Mouse (Mus musculus): Measurements from ENCODE around the gene Slc47a2. TPM values are rescaled to one million over a fixed set of nuclear protein-coding genes. Genes with fewer than 3 reads are reported as not detected.

Slc47a2 gene
- polyA plus RNA-seq, 1 experiment from 2014 or later: not detected

DNA sequence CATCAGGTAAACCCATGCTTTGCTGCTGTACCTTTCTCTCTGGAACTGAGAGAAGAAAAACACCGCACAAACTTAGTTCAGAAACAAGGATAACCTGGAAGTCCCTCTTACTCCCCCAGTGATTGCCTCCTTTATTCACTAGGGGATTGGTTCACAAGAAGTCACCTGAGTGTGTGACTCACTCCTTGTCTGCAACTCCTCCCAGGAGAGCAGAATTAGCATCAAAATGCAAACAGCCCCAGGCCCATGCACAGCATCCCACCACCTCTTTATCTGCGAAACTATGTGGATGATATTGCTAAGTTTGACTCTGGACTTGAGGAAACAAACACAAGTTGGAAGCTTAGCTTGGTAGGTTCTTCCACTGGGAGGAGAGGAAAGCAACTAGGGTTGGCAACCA is 45.3 kb downstream of the Slc47a2 start:
- Histone ChIP-seq H3K27me3 (no peaks in the 10 kb centered on the region), H3K9ac (no peak overlapping the region), H3K4me1 (peaks cover 6% of the 10 kb centered on the region), H3K4me3 (no peak overlapping the region), H3K9me3 (replicated peaks) (no peaks in the 10 kb centered on the region), H3K4me2 (replicated peaks) (no peak overlapping the region), H3K36me3 (no peaks in the 10 kb centered on the region), H3K27ac (no peak overlapping the region)
- 80% methylated on average over 2 of the region's 2 CpGs for WGBS
- no peak for ATAC-seq (ENCODE audit: low FRiP score)

DNA sequence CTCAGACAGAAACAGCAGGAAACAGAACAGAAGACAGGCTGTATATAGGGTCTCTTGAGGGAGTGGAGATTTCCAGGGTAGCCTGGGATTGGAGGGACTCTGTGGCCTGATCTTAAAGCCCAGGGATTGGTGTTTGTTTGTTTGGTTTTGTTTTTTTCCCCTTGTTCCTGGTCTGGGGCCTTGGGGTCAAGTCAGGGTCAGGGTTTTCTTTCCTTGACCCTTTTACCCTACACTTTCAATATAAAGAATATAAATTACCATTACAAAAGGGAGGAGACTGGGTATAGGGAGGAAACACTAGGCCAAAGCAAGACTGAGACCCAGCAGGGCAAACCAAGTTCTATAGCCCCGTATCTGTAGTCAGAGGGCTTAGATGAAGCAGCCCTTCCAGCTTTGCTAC is 46.1 kb downstream of the Slc47a2 start:
- no peak overlapping the region for H3K27ac ChIP-seq
- WGBS: 39% methylated on average over 1 of the region's 1 CpGs
- no peaks in the 10 kb centered on the region for H3K9me3 ChIP-seq (replicated peaks)
- no peak overlapping the region for H3K4me2 ChIP-seq (replicated peaks)
- H3K9ac ChIP-seq: no peak overlapping the region
- H3K4me1 ChIP-seq: peaks cover 6% of the 10 kb centered on the region
- no peak overlapping the region for H3K4me3 ChIP-seq
- no peaks in the 10 kb centered on the region for H3K36me3 ChIP-seq
- ATAC-seq (ENCODE audit: low FRiP score): no peak
- no peaks in the 10 kb centered on the region for H3K27me3 ChIP-seq

DNA sequence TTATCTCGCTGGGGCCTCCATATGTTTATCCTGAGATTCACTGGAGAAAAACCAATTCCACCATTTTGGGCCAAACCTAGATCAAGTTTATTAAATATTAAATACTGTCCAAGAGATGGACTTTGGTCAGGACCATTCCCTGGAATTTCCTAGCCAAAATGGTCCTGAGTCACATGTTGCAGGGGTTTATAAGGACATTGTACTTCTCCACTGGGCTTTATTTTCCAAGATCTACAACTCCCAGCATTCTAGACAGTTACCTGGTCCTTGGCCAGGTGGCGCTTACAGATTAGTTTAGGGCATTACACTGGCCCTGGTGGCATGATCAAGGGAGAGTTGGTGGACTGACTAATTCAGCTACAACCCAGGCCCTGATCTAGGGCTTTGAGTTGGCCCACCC is 47.1 kb downstream of the Slc47a2 start:
- Histone ChIP-seq H3K27me3 (no peaks in the 10 kb centered on the region), H3K4me1 (peaks cover 1% of the 10 kb centered on the region), H3K9ac (no peak overlapping the region), H3K4me2 (replicated peaks) (no peak overlapping the region), H3K9me3 (replicated peaks) (no peaks in the 10 kb centered on the region), H3K36me3 (no peaks in the 10 kb centered on the region), H3K27ac (no peak overlapping the region), H3K4me3 (no peak overlapping the region)
- WGBS: 93% methylated on average over 2 of the region's 2 CpGs
- no peak for ATAC-seq (ENCODE audit: low FRiP score)

DNA sequence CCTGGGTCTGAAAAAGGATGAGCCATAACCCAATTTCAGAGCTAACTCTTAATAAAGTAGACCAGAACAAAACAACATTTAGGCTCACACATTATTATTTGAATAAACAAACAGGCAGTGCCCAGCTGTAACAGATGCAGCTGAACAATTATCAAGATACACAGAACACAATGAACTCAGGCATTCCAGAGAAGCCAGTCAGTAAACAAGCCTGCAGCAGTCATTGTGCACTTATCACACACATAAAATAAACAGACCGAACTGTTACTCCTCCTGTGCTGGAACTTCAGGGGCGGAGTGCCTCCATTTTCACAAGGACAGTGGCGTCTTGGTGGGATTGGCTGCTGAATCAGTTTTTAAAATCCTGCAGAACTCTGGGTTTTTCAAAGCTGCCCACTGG is 48.2 kb downstream of the Slc47a2 start:
- no peak overlapping the region for H3K4me2 ChIP-seq (replicated peaks)

GRCm38 (mm10) chr11:61293251-61293650 is 49.4 kb downstream of the Slc47a2 start:
- 25% methylated on average over 2 of the region's 2 CpGs for WGBS
- Histone ChIP-seq H3K4me3 (no peak overlapping the region), H3K9ac (no peak overlapping the region), H3K27ac (no peak overlapping the region), H3K4me2 (replicated peaks) (no peak overlapping the region), H3K4me1 (no peaks in the 10 kb centered on the region), H3K9me3 (replicated peaks) (no peaks in the 10 kb centered on the region), H3K36me3 (no peaks in the 10 kb centered on the region), H3K27me3 (no peaks in the 10 kb centered on the region)
- no peak for ATAC-seq (ENCODE audit: low FRiP score)

More for the DNA sequence above, 48.2 kb downstream of the Slc47a2 start:
- Histone ChIP-seq H3K36me3 (no peaks in the 10 kb centered on the region), H3K4me1 (no peaks in the 10 kb centered on the region), H3K4me3 (no peak overlapping the region), H3K27me3 (no peaks in the 10 kb centered on the region), H3K27ac (no peak overlapping the region), H3K9me3 (replicated peaks) (no peaks in the 10 kb centered on the region), H3K9ac (no peak overlapping the region)
- 83% methylated on average over 3 of the region's 3 CpGs for WGBS
- ATAC-seq (ENCODE audit: low FRiP score): no peak

DNA sequence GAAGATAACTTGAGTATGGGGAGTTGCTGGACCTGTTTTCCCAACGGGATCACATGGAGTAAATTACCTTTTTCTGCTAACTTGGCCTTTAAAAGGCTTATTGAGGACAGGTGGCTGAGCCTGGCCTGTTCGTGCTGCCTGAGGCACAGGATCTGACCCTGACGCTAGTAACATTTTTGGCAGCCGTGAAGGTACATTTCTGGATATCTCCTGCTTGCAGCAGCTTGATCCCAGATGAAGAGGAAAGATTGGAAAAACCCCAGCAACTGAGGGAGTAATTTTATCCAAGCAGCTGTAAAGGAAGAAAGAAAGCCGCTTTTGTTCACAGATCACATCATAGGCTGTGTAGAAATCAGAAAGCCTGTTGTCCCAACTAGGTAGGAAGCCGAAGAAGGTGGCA is 58.3 kb downstream of the Slc47a2 start:
- Histone ChIP-seq H3K36me3 (no peaks in the 10 kb centered on the region), H3K4me3 (no peak overlapping the region), H3K4me1 (no peaks in the 10 kb centered on the region), H3K9ac (no peak overlapping the region), H3K27me3 (no peaks in the 10 kb centered on the region), H3K4me2 (replicated peaks) (no peak overlapping the region), H3K27ac (no peak overlapping the region), H3K9me3 (replicated peaks) (0 out of 2 replicates have a peak, but pooled peaks cover 3% of the 10 kb centered on the region)
- WGBS: 79% methylated on average over 6 of the region's 6 CpGs
- no peak for ATAC-seq (ENCODE audit: low FRiP score)

GRCm38 (mm10) chr11:61283414-61284049 is 59.1 kb downstream of the Slc47a2 start:
- Histone ChIP-seq H3K4me3 (no peak overlapping the region), H3K36me3 (no peaks in the 10 kb centered on the region), H3K4me2 (replicated peaks) (no peak overlapping the region), H3K27ac (no peak overlapping the region), H3K4me1 (no peaks in the 10 kb centered on the region), H3K9me3 (replicated peaks) (0 out of 2 replicates have a peak, but pooled peaks cover 3% of the 10 kb centered on the region), H3K27me3 (no peaks in the 10 kb centered on the region), H3K9ac (no peak overlapping the region)
- 84% methylated on average over 10 of the region's 10 CpGs for WGBS
- ATAC-seq (ENCODE audit: low FRiP score): no peak

DNA sequence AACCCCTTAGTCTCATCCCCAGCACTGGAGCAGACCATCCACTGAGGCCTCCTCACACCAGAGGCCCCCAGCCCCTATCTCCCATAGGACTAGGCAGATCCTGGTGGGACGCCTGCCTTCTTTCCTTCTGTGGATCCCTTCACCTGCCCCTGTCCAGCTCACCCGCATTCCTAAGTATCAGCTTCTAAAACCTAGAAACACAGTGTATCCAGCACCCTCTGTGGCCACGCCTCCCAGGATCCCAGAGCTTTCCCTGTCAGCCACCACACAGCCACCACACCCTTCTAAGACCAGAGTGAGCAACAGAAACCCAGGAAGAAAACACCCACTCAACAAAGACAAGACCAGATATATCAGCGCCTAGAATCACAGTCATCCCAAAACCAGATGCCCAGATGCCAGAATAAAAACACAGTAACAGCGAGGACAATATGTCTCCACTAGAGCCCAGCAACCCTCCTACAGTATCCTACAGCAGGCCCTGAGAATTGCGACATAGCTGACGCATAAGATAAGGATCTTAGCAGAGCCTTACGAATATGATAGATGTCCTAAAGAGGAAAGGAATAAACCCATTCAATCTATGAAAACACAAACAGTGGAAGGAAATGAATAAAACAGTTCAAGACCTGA is 64.1 kb downstream of the Slc47a2 start:
- no peak for ATAC-seq (ENCODE audit: low FRiP score)
- no peaks in the 10 kb centered on the region for H3K27me3 ChIP-seq
- no peaks in the 10 kb centered on the region for H3K9me3 ChIP-seq (replicated peaks)
- WGBS: 88% methylated on average over 8 of the region's 8 CpGs
- no peak overlapping the region for H3K27ac ChIP-seq
- H3K4me3 ChIP-seq: no peak overlapping the region
- no peaks in the 10 kb centered on the region for H3K4me1 ChIP-seq
- H3K9ac ChIP-seq: no peak overlapping the region
- H3K36me3 ChIP-seq: no peaks in the 10 kb centered on the region
- no peak overlapping the region for H3K4me2 ChIP-seq (replicated peaks)

GRCm38 (mm10) chr11:61277937-61278336 is 64.7 kb downstream of the Slc47a2 start:
- ATAC-seq (ENCODE audit: low FRiP score): no peak
- Histone ChIP-seq H3K9me3 (replicated peaks) (no peaks in the 10 kb centered on the region), H3K27me3 (no peaks in the 10 kb centered on the region), H3K36me3 (no peaks in the 10 kb centered on the region), H3K4me1 (no peaks in the 10 kb centered on the region), H3K4me2 (replicated peaks) (no peak overlapping the region), H3K27ac (no peak overlapping the region), H3K9ac (no peak overlapping the region), H3K4me3 (no peak overlapping the region)
- WGBS: 76% methylated on average over 2 of the region's 2 CpGs

- H3K4me2 ChIP-seq (replicated peaks): no peak overlapping the region
- H3K27me3 ChIP-seq: no peaks in the 10 kb centered on the region
- H3K4me1 ChIP-seq: no peaks in the 10 kb centered on the region
- H3K27ac ChIP-seq: no peak overlapping the region
- H3K9ac ChIP-seq: no peak overlapping the region
- no peak for ATAC-seq (ENCODE audit: low FRiP score)
- H3K36me3 ChIP-seq: no peaks in the 10 kb centered on the region
- H3K4me3 ChIP-seq: no peak overlapping the region
- 75% methylated on average over 3 of the region's 3 CpGs for WGBS
- no peaks in the 10 kb centered on the region for H3K9me3 ChIP-seq (replicated peaks)
These were observed 66.2 kb downstream of the Slc47a2 start for GRCm38 (mm10) chr11:61276482-61276881.

- H3K27ac ChIP-seq: no peak overlapping the region
- H3K4me2 ChIP-seq (replicated peaks): no peak overlapping the region
- H3K27me3 ChIP-seq: peaks cover 3% of the 10 kb centered on the region; the same call in 1 of the 2 replicates
- no peak overlapping the region for H3K4me3 ChIP-seq
- no peaks in the 10 kb centered on the region for H3K4me1 ChIP-seq
- H3K36me3 ChIP-seq: no peaks in the 10 kb centered on the region
- WGBS: 89% methylated on average over 8 of the region's 8 CpGs
- no peak overlapping the region for H3K9ac ChIP-seq
- no peak for ATAC-seq (ENCODE audit: low FRiP score)
- H3K9me3 ChIP-seq (replicated peaks): no peaks in the 10 kb centered on the region
These were observed 67.6 kb downstream of the Slc47a2 start for GRCm38 (mm10) chr11:61275106-61275505.

- Histone ChIP-seq H3K9me3 (replicated peaks) (no peaks in the 10 kb centered on the region), H3K27me3 (peaks cover 5% of the 10 kb centered on the region; the same call in 1 of the 2 replicates), H3K9ac (no peak overlapping the region), H3K36me3 (no peaks in the 10 kb centered on the region), H3K4me3 (no peak overlapping the region), H3K4me1 (no peaks in the 10 kb centered on the region), H3K27ac (no peak overlapping the region), H3K4me2 (replicated peaks) (no peak overlapping the region)
- ATAC-seq (ENCODE audit: low FRiP score): no peak
- WGBS: 83% methylated on average over 1 of the region's 1 CpGs
These were observed 68.2 kb downstream of the Slc47a2 start for GRCm38 (mm10) chr11:61274421-61274820.

GRCm38 (mm10) chr11:61273928-61274327 is 68.7 kb downstream of the Slc47a2 start:
- no peak overlapping the region for H3K4me3 ChIP-seq
- WGBS: 83% methylated on average over 2 of the region's 2 CpGs
- peaks cover 5% of the 10 kb centered on the region; the same call in 1 of the 2 replicates for H3K27me3 ChIP-seq
- H3K9ac ChIP-seq: no peak overlapping the region
- no peak overlapping the region for H3K4me2 ChIP-seq (replicated peaks)
- no peak for ATAC-seq (ENCODE audit: low FRiP score)
- no peaks in the 10 kb centered on the region for H3K4me1 ChIP-seq
- H3K9me3 ChIP-seq (replicated peaks): no peaks in the 10 kb centered on the region
- no peak overlapping the region for H3K27ac ChIP-seq
- no peaks in the 10 kb centered on the region for H3K36me3 ChIP-seq

Measured in hindbrain, embryonic 12.5 days (tissue).